Mouse (Mus musculus): ENCODE measurements at regions not wholly inside any gene's neighbourhood (a gene's known extent, or its start where the extent isn't known, plus 50 kb on each side); places are given as distances from the start of the nearest gene placed in this dataset.

DNA sequence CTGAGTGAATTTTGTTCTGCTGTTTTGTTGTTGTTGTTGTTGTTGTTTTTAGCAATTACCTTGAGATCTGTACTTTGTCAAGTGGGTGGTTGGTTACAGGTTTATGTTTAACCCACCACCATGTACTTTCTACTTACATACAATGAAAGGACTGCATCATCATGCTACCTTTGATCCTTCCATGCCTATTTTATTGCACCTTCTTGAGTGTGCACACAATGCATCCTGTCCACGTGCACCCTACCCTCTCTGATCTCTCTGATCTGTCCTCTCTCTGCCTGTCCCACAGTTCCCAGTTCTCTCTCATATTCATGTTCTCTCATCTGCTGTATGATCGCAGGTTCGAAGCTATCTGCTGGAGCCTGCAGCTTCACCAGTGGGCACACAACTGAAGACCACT, 59.9 kb upstream of the Gas1 start:
- no peak for DNase-seq (ENCODE audit: low read depth, low spot score)

DNA sequence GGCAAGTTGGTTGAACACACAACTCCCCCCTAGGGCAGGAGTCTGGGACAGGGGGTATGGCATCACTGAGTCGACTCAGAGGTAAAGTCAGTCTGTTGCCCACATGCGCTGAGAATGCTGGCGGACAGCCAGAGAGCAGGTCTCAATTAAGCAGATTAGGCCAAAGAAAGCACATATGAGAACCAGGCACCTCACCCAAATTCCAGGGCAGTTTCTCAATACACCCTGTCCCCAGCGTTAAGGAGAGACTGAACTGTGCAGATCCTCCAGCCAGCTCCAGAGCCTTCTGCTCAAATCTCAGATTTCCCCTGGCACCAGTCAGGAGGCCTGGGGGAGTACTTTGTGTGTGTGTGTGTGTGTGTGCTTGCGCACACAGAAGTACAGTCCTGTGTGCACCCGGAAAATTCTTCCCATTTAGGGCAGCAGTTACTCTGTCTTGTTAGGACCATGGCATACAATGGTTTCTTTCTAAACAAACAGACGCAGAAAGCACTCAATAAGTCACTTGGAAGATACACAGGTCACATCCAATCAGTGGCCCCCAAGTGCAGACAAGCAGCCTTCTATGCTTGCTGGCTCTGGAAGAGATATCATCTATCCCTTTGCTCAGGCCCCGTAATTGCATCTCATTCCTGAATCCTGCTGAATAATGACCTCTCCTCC, 65.4 kb upstream of the Gas1 start:
- no peak for DNase-seq (ENCODE audit: low read depth, low spot score)

GRCm38 (mm10) chr13:60243110-60243481, 65.9 kb upstream of the Gas1 start:
- DNase-seq (ENCODE audit: low read depth, low spot score), result no peak

- DNase-seq (ENCODE audit: low read depth, low spot score), result no peak
Measured at GRCm38 (mm10) chr13:60255162-60255561, 78.0 kb upstream of the Gas1 start.

- DNase-seq (ENCODE audit: low read depth, low spot score), result no peak
Measured at GRCm38 (mm10) chr13:60255715-60256114, 78.5 kb upstream of the Gas1 start.

GRCm38 (mm10) chr13:60256997-60257396, 79.8 kb upstream of the Gas1 start:
- no peak for DNase-seq (ENCODE audit: low read depth, low spot score)

DNA sequence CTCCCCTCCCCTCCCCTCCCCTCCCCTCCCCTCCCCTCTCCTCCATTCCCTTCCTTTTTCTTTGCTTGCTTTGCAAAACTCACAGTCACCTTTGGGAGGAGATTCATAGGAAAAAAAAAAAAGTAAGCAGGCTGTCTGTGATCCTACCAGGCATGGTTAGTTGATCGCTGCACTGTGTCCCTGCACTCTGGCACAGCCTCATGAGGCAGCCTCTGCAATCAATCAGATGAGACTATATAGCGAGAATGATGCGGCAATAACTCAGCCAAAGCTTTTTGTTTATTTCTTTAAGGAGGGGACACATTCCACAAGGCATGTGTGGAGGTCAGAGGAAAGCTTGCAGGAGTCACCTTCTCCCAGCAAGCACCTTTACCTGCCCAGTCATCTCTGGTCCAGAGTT, 80.7 kb upstream of the Gas1 start:
- DNase-seq (ENCODE audit: low read depth, low spot score), result no peak

DNA sequence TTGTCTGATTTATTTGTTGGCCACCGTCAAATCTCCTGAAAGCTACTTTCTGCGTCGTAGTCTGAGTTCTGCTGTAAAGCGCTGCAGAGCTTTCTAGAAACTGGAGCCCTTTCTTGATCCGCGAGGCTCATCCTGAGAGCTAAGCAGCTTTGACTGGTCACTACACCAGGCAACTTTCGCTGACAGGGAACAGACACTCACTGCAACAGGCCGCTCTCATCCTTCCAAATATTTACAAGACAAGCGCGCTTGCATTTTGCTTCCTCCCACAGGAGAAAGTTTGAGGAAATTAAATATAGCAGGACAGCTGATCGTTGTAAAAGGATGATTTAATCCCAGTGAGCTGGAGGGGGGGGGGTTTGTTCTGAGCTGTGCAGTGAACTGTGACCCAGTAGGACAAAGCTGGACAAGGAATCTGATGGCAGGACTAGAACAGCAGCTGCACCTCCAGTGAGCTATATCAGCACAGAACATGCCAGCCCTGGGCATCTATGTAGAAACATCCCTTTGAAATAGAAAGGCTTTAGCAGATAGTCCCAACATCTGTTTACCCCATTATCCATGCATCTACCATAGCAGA, 85.4 kb upstream of the Gas1 start:
- DNase-seq (ENCODE audit: low read depth, low spot score), result no peak

DNA sequence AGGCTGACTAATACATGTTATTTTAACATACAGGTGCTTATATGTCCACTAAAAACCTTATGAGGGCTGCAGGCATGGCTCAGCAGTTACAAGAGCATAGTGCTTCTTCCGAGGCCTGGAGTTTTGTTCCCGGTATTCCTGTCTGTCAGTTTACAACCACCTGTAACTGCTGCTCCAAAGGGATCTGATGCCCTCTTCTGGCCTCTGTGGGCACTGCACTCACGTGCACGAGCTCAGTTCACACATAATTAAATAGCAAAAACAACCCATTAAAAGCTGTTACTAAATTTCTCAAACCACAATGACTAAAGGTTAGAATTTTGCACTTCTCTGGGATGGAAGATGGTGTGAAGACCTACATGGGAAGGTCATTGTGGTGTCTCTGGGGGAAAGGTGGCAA, 87.3 kb upstream of the Gas1 start:
- DNase-seq (ENCODE audit: low read depth, low spot score), result no peak

DNA sequence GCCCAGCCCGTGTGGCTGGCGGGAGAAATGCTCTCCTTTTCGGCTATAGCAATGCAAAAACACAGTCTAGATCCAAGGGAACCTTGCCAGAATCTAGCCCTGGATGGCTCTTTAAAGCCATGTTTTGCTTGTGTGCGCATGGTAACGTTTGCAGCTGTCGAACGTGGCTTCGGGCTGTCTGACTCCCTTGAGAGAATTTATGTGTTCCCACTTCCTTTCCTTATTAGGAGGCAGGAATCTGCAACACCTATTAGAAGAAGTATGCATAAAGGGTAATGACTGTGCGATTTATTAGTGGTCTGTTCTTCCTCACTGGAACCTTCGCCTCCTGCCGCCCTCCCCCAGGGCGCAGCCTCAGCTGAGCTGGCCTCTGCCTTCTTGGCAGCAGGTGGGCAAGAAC, 90.4 kb upstream of the Gas1 start:
- DNase-seq (ENCODE audit: low read depth, low spot score), result no peak

GRCm38 (mm10) chr13:60268256-60268655, 91.1 kb upstream of the Gas1 start:
- DNase-seq (ENCODE audit: low read depth, low spot score), result no peak

GRCm38 (mm10) chr13:60269406-60269841, 92.3 kb upstream of the Gas1 start:
- no peak for DNase-seq (ENCODE audit: low read depth, low spot score)

DNA sequence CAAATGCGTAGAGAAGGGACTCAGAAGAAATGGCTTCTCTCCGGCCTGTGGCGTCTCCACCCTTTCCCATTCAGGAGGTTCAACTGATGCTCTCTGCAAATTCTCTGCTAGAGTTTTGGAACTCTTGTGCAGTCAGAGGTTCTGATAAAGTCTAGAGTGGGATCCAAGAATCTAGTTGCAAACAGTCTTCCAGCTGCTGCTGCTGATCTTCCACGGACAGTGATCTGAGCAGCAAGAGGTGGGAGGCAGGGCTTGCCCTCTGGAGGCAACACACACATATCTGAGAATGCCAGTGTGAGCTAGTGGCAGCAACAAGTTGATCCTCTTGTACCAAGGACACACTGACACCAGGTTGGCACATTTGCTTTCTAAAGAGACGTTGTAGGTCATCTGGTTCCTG, 93.4 kb upstream of the Gas1 start:
- no peak for DNase-seq (ENCODE audit: low read depth, low spot score)

DNA sequence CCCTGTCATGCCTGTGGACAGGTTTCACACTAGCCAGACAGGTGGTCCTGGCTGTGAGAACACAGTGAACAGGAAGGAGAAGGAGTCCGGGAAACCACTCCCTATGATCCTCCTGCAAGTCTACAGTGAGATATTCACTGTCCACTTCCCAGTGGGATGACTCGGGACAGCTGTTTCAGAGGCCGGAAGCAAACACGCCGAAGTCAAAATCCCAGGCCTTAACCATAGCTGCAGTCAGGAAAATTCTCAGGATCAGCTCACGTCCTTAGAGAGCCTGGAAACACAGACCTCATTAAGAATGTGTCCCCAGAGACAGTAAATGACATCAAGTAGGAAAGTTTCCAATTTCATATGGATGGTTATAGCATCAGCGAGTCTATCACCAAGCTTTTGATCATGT, 96.2 kb upstream of the Gas1 start:
- DNase-seq (ENCODE audit: low read depth, low spot score), result no peak

GRCm38 (mm10) chr13:60282543-60283251, 105.5 kb upstream of the Gas1 start:
- no peak for DNase-seq (ENCODE audit: low read depth, low spot score)

- DNase-seq (ENCODE audit: low read depth, low spot score), result no peak
Measured at GRCm38 (mm10) chr13:60286525-60287224, 109.5 kb upstream of the Gas1 start.

DNA sequence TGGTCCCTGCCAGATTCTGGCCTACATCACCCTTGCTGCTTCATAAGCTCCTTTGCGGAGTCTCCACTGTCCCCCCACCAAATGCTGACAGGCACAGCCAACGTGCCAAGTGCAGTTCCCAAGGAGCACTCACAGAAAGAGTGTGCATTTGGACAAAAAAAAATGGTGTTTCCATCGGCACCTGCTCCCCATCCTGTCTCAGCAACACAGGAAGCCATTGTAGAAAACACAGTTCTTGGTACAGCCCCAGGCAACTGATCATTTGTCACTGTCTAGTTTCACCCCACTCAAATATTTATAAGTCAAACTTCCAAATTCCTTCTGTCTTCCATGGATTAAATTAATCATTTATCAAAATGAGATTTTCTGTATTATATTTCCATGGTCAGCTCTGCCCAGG, 112.5 kb upstream of the Gas1 start:
- no peak for DNase-seq (ENCODE audit: low read depth, low spot score)

DNA sequence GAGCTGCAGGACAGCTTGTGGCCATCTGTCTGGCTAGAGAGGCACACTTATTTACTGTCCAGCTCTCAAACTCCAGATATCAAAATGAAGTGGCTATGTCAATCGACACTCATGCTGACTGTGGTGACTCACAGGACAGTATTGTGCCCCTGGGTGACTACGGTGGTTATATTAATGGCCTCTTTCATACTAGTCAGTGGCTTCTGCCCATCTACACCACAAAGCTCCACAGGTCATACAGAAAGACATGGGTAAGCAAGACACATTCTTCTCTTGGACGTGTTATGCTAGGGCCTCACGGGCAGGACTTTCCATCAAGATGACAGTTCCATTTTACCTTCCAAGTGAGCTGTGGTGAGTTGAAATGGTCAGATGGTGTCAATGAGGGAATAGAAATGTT, 113.7 kb upstream of the Gas1 start:
- no peak for DNase-seq (ENCODE audit: low read depth, low spot score)

- DNase-seq (ENCODE audit: low read depth, low spot score), result no peak
Measured at GRCm38 (mm10) chr13:60291344-60291743, 114.2 kb upstream of the Gas1 start.

DNA sequence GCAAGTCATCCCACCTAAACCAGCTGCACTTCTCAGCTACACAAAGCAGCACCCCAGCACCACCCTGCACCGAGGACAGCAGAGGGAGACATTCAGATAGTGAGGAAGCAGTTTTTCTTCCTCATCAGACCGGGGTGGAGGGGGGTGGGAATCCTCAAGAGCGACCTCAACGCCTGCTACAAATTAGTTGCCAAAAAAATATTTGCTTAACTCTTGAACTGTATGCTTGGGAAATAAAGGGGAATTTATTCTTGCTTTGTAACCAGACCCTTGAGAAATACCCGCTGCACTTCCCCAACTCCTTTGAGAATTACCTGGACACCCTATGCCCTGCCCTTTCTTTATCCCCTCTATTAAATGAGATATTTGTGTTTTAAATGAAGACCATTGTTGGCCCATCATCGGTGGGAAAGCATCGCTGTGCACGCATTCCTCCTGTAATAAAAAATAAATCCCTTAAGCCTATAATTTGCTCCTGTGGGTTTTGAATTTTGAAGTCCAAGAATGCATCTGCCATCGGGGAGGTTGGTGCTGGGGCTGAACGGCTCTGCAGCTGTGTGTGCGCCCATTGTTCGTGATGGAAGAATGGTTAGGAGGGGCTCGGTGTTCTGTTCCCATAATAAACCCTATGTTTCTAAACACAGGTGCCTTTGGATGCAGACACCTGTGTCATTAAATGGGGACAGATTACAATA, 119.2 kb upstream of the Gas1 start:
- no peak for DNase-seq (ENCODE audit: low read depth, low spot score)

DNA sequence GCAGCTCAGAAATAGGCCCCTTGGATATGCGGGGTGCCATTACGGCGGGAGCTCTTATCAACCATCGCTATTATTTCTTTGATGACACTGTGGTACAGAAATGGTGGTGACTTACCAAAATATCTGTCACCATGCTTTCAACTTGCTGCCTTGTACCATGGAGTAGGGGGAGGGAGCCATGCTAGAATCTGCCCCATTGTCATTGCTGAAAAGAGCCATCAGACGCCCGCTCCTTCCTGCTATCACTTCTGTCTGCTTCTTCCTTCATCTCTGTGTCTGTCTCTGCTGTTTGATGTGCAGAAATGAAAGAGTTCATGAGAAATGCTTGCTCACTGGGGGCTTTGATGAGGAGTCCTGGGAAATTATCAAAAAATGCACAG, 119.7 kb upstream of the Gas1 start:
- DNase-seq (ENCODE audit: low read depth, low spot score), result no peak

DNA sequence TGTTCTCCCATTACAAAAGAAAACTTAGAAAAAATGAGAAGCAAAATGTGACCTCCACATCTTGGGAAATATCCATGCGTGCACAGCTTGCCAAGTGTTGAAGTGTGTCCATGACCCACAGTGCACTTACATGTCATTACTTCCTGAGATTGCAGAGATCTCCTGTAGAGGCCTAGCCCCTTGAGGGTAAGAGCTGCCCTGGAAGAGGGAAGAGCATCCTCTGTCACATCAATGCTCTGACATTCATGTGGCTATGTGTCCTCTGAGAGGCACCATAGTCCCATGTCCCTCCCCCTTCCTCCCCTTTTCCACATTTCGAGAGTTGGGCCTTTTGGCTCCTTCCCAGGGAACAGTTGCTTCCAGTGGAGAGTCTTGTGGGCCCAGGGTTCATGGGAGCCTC, 121.4 kb upstream of the Gas1 start:
- DNase-seq (ENCODE audit: low read depth, low spot score), result no peak
